Mouse (Mus musculus): ENCODE measurements around the gene Hist1h2ac. TPM values are rescaled to one million over a fixed set of nuclear protein-coding genes. Genes with fewer than 3 reads are reported as not detected.
A peak's percentile ranks its signal among the peaks of the same experiment; 100 is the strongest.
"Not testable (repeated sequence)": the region's sequence is repeated elsewhere in the genome, so short reads cannot be mapped to it uniquely, and the experiment has no call there.

Gene Hist1h2ac
- polyA plus RNA-seq (2016; fragmentation: Nextera tagmentation; extraction: Ambion mirVana): 0.60 and 0.98 TPM in 2 replicates

- Histone ChIP-seq H3K9me3 (replicated peaks) (no peaks in the 10 kb centered on the region), H3K4me1 (peaks cover 20% of the 10 kb centered on the region), H3K27ac (peak within 1 kb of the TSS; percentile 91), H3K27me3 (ENCODE audit: low read depth, poor library complexity, severe bottlenecking) (no peaks in the 10 kb centered on the region), H3K4me3 (peak within 1 kb of the TSS; percentile 52), H3K36me3 (no peaks in the 10 kb centered on the region)
- WGBS: 0% methylated on average over 32 of the region's 32 CpGs
- DNase-seq (ENCODE audit: low spot score): peak; percentile 80
These were observed at the start of gene Hist1h2ac, which contains the start of gene Hist1h2bc for GRCm38 (mm10) chr13:23683755-23684281. Gene Hist1h2ac (minus strand): TSS chr13:23683948. Gene Hist1h2bc (plus strand): TSS chr13:23684199.

GRCm38 (mm10) chr13:23732156-23732804, 48.5 kb upstream of the Hist1h2ac start:
- H3K9me3 ChIP-seq (replicated peaks): no peaks in the 10 kb centered on the region
- H3K36me3 ChIP-seq: no peaks in the 10 kb centered on the region
- no peaks in the 10 kb centered on the region for H3K4me1 ChIP-seq
- DNase-seq (ENCODE audit: low spot score): no peak
- H3K27ac ChIP-seq: no peak overlapping the region
- WGBS: 27% methylated on average over 8 of the region's 8 CpGs
- H3K4me3 ChIP-seq: no peak overlapping the region
- no peaks in the 10 kb centered on the region for H3K27me3 ChIP-seq (ENCODE audit: low read depth, poor library complexity, severe bottlenecking)

GRCm38 (mm10) chr13:23730479-23730878, 46.7 kb upstream of the Hist1h2ac start:
- no peak overlapping the region for H3K27ac ChIP-seq
- H3K9me3 ChIP-seq (replicated peaks): no peaks in the 10 kb centered on the region

GRCm38 (mm10) chr13:23729706-23730105, 46.0 kb upstream of the Hist1h2ac start:
- Histone ChIP-seq H3K36me3 (no peaks in the 10 kb centered on the region), H3K4me1 (peaks cover 5% of the 10 kb centered on the region; the same call in 1 of the 2 replicates), H3K27me3 (ENCODE audit: low read depth, poor library complexity, severe bottlenecking) (no peaks in the 10 kb centered on the region), H3K27ac (no peak overlapping the region), H3K9me3 (replicated peaks) (no peaks in the 10 kb centered on the region), H3K4me3 (no peak overlapping the region)
- WGBS: 97% methylated on average over 5 of the region's 5 CpGs
- no peak for DNase-seq (ENCODE audit: low spot score)

More at GRCm38 (mm10) chr13:23730479-23730878, 46.7 kb upstream of the Hist1h2ac start:
- Histone ChIP-seq H3K4me3 (no peak overlapping the region), H3K27me3 (ENCODE audit: low read depth, poor library complexity, severe bottlenecking) (no peaks in the 10 kb centered on the region), H3K4me1 (no peaks in the 10 kb centered on the region), H3K36me3 (no peaks in the 10 kb centered on the region)
- no peak for DNase-seq (ENCODE audit: low spot score)
- 59% methylated on average over 8 of the region's 8 CpGs for WGBS

- H3K4me3 ChIP-seq: no peak overlapping the region
- WGBS: 92% methylated on average over 9 of the region's 9 CpGs
These were observed 45.4 kb upstream of the Hist1h2ac start for GRCm38 (mm10) chr13:23729192-23729525.

GRCm38 (mm10) chr13:23728472-23729191, 44.9 kb upstream of the Hist1h2ac start:
- 92% methylated on average over 18 of the region's 18 CpGs for WGBS

More at GRCm38 (mm10) chr13:23729192-23729525, 45.4 kb upstream of the Hist1h2ac start:
- peak; percentile 3 for DNase-seq (ENCODE audit: low spot score)
- Histone ChIP-seq H3K36me3 (no peaks in the 10 kb centered on the region), H3K9me3 (replicated peaks) (no peaks in the 10 kb centered on the region), H3K27me3 (ENCODE audit: low read depth, poor library complexity, severe bottlenecking) (no peaks in the 10 kb centered on the region), H3K27ac (no peak overlapping the region; the same call in 1 of the 2 replicates), H3K4me1 (peaks cover 5% of the 10 kb centered on the region; the same call in 1 of the 2 replicates)

GRCm38 (mm10) chr13:23725213-23725612, 41.5 kb upstream of the Hist1h2ac start:
- Histone ChIP-seq H3K4me3 (no peak overlapping the region), H3K9me3 (replicated peaks) (no peaks in the 10 kb centered on the region), H3K4me1 (peaks cover 5% of the 10 kb centered on the region; the same call in 1 of the 2 replicates), H3K36me3 (no peaks in the 10 kb centered on the region), H3K27me3 (ENCODE audit: low read depth, poor library complexity, severe bottlenecking) (no peaks in the 10 kb centered on the region), H3K27ac (no peak overlapping the region)
- no CpG with 5 or more reads among the region's 1 CpGs for WGBS
- DNase-seq (ENCODE audit: low spot score): peak; percentile 18

More at GRCm38 (mm10) chr13:23728472-23729191, 44.9 kb upstream of the Hist1h2ac start:
- no peaks in the 10 kb centered on the region for H3K27me3 ChIP-seq (ENCODE audit: low read depth, poor library complexity, severe bottlenecking)
- H3K4me3 ChIP-seq: no peak overlapping the region
- peak overlapping the region; percentile 23; the same call in 1 of the 2 replicates for H3K27ac ChIP-seq
- DNase-seq (ENCODE audit: low spot score): no peak
- no peaks in the 10 kb centered on the region for H3K9me3 ChIP-seq (replicated peaks)
- H3K4me1 ChIP-seq: peaks cover 5% of the 10 kb centered on the region; the same call in 1 of the 2 replicates
- H3K36me3 ChIP-seq: no peaks in the 10 kb centered on the region

GRCm38 (mm10) chr13:23724239-23724638, 40.5 kb upstream of the Hist1h2ac start:
- 90% methylated on average over 4 of the region's 4 CpGs for WGBS
- peak; percentile 25 for DNase-seq (ENCODE audit: low spot score)
- Histone ChIP-seq H3K27me3 (ENCODE audit: low read depth, poor library complexity, severe bottlenecking) (no peaks in the 10 kb centered on the region), H3K9me3 (replicated peaks) (no peaks in the 10 kb centered on the region), H3K4me1 (peaks cover 5% of the 10 kb centered on the region; the same call in 1 of the 2 replicates), H3K27ac (no peak overlapping the region), H3K36me3 (no peaks in the 10 kb centered on the region), H3K4me3 (no peak overlapping the region)

GRCm38 (mm10) chr13:23717593-23718245, 34.0 kb upstream of the Hist1h2ac start:
- peak; percentile 28 for DNase-seq (ENCODE audit: low spot score)
- not testable (repeated sequence) for H3K9me3 ChIP-seq (replicated peaks); H3K27me3 ChIP-seq (ENCODE audit: low read depth, poor library complexity, severe bottlenecking); H3K4me3 ChIP-seq; H3K36me3 ChIP-seq; H3K4me1 ChIP-seq
- peak overlapping the region; percentile 50; the same call in 1 of the 2 replicates for H3K27ac ChIP-seq
- WGBS: 16% methylated on average over 2 of the region's 2 CpGs

- DNase-seq (ENCODE audit: low spot score): peak; percentile 23
- no peaks in the 10 kb centered on the region for H3K9me3 ChIP-seq (replicated peaks)
- no peak overlapping the region for H3K4me3 ChIP-seq
- WGBS: 39% methylated on average over 11 of the region's 11 CpGs
- no peaks in the 10 kb centered on the region for H3K36me3 ChIP-seq
- no peaks in the 10 kb centered on the region for H3K27me3 ChIP-seq (ENCODE audit: low read depth, poor library complexity, severe bottlenecking)
- H3K27ac ChIP-seq: peak overlapping the region; percentile 50; the same call in 1 of the 2 replicates
- H3K4me1 ChIP-seq: peaks cover 7% of the 10 kb centered on the region; the same call in 1 of the 2 replicates
These were observed 33.4 kb upstream of the Hist1h2ac start for GRCm38 (mm10) chr13:23717176-23717575.

GRCm38 (mm10) chr13:23716261-23717042, 32.7 kb upstream of the Hist1h2ac start:
- no peak overlapping the region for H3K27ac ChIP-seq
- no peak overlapping the region for H3K4me3 ChIP-seq
- WGBS: 83% methylated on average over 5 of the region's 5 CpGs
- no peaks in the 10 kb centered on the region for H3K36me3 ChIP-seq
- no peaks in the 10 kb centered on the region for H3K9me3 ChIP-seq (replicated peaks)
- DNase-seq (ENCODE audit: low spot score): peak; percentile 13
- peaks cover 7% of the 10 kb centered on the region; the same call in 1 of the 2 replicates for H3K4me1 ChIP-seq
- H3K27me3 ChIP-seq (ENCODE audit: low read depth, poor library complexity, severe bottlenecking): no peaks in the 10 kb centered on the region

Measured in limb, embryonic 10.5 days (tissue).